Mouse (Mus musculus) embryonic facial prominence, embryonic 13.5 days (tissue): ENCODE data around the gene Tent2. TPM values are rescaled to one million over a fixed set of nuclear protein-coding genes. Genes with fewer than 3 reads are reported as not detected.

Source experiments
- ATAC-seq: fragments of 200-750 bp; cut with Nextera tagmentation; 2 replicates; pipeline ENCODE4 v1.8.0; 2017; ENCODE audit warnings: low read depth; ENCODE audit not compliant: insufficient number of reproducible peaks, insufficient read depth, low FRiP score, low TSS enrichment
- H3K27ac ChIP-seq: fragments of 300-500 bp; sonication (generic); 2 replicates; pipeline ENCODE4 v1.5.1; 2015; ENCODE audit warnings: moderate library complexity, mild to moderate bottlenecking, inconsistent platforms
- H3K27me3 ChIP-seq: fragments of 300-500 bp; sonication (generic); 2 replicates; pipeline ENCODE4 v1.6.1; 2015; ENCODE audit warnings: mild to moderate bottlenecking, inconsistent platforms
- H3K36me3 ChIP-seq: fragments of 300-500 bp; sonication (generic); 2 replicates; pipeline ENCODE4 v1.6.1; 2015; ENCODE audit warnings: mild to moderate bottlenecking, inconsistent platforms
- H3K4me1 ChIP-seq: fragments of 300-500 bp; sonication (generic); 2 replicates; pipeline ENCODE4 v1.6.1; 2015; ENCODE audit warnings: inconsistent platforms
- H3K4me2 ChIP-seq: fragments of 300-500 bp; sonication (generic); 2 replicates; pipeline ENCODE4 v1.6.1; 2015; ENCODE audit warnings: moderate library complexity, mild to moderate bottlenecking, inconsistent platforms
- H3K4me3 ChIP-seq: fragments of 300-500 bp; sonication (generic); 2 replicates; pipeline ENCODE4 v1.5.1; 2015; ENCODE audit warnings: mild to moderate bottlenecking, inconsistent platforms
- H3K9ac ChIP-seq: fragments of 300-500 bp; sonication (generic); 2 replicates; pipeline ENCODE4 v1.6.1; 2015; ENCODE audit warnings: mild to moderate bottlenecking, inconsistent platforms
- H3K9me3 ChIP-seq: fragments of 300-500 bp; sonication (generic); 2 replicates; pipeline ENCODE4 v1.6.1; 2016; ENCODE audit warnings: inconsistent platforms
- WGBS: fragments of 180-500 bp; shearing (Covaris S2); methylation state at CpG from one replicate; pipeline ENCODE4 v1.1.7; 2015; ENCODE audit warnings: mixed read lengths; 5-methylcytosine and 5-hydroxymethylcytosine counted together
- polyA plus RNA-seq: library from polyadenylated mRNA; unstranded; fragments of >200 nt; fragmentation: Nextera tagmentation; extraction: Ambion mirVana; gene quantifications from 2 replicates; pipeline ENCODE4 v1.2.1, GENCODE M21; 2015

The Tent2 gene
- 68.8 and 74.1 TPM in 2 replicates for polyA plus RNA-seq

DNA sequence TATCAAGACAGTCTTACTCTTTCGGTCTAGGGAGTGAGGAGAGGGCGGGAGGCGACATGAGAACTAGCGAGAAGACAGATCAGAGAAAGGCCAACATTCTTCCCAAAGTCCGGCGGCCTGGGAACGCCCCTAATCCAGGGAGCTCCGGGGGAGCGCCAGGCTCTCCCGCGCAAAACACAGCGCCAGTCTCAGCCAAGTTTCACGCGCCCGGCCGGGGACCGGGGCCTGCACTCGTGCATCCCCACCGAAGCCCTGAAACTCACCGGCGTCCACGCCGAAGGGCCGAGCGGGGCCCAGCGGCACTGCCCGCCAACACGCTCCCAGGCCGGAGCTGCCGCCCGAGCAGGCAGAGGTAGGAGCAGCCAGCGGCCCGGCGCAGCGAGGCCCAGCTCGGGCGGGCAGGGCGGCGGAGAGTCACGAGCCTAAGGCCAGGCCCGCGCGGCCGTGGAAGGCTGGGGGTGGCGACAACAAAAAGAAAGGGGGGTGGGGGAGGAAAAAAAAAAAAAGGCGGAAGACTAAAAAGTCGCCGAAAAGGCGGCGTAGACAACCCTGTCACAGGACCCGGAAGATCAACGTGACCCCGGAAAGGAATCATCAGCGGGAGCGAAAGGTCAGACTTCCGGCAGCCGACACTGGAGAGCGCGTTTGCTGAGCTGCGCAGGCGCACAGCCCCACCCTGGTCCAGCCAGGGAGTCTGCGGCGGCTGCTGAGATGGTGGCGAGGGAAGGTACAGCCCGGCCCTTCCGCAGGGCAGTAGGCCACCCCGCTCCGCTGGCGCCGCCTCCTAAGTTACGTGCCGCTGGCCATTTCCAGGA is at the start of gene Tent2:
TSS of gene Tent2 (minus strand) at position 555 of the 815 bp plus-strand sequence.
- H3K4me3 ChIP-seq, result peak within 1 kb of the TSS; percentile 84
- peak within 1 kb of the TSS; percentile 70 for H3K4me2 ChIP-seq
- H3K9ac ChIP-seq, result peak within 1 kb of the TSS; percentile 97
- under 1% methylated on average over 70 of the region's 72 CpGs for WGBS
- no peaks in the 10 kb centered on the region for H3K36me3 ChIP-seq
- ATAC-seq, result peak; percentile 98
- no peaks in the 10 kb centered on the region for H3K9me3 ChIP-seq
- H3K27me3 ChIP-seq, result no peaks in the 10 kb centered on the region
- peaks cover 13% of the 10 kb centered on the region for H3K4me1 ChIP-seq
- H3K27ac ChIP-seq, result peak within 1 kb of the TSS; percentile 97

GRCm38 (mm10) chr13:93241180-93241579 is 49.0 kb upstream of the Tent2 start:
- H3K27me3 ChIP-seq, result no peaks in the 10 kb centered on the region
- ATAC-seq, result no peak
- H3K9me3 ChIP-seq, result no peaks in the 10 kb centered on the region
- no peak overlapping the region for H3K27ac ChIP-seq
- no peaks in the 10 kb centered on the region for H3K36me3 ChIP-seq
- H3K4me1 ChIP-seq, result no peaks in the 10 kb centered on the region
- WGBS, result 50% methylated on average over 3 of the region's 3 CpGs
- H3K9ac ChIP-seq, result no peak overlapping the region
- H3K4me2 ChIP-seq, result no peak overlapping the region
- no peak overlapping the region for H3K4me3 ChIP-seq

- no peak overlapping the region for H3K4me2 ChIP-seq
- no peak overlapping the region for H3K9ac ChIP-seq
- H3K9me3 ChIP-seq, result no peaks in the 10 kb centered on the region
- no peaks in the 10 kb centered on the region for H3K36me3 ChIP-seq
- ATAC-seq, result no peak
- H3K27ac ChIP-seq, result no peak overlapping the region
- no peaks in the 10 kb centered on the region for H3K27me3 ChIP-seq
- no peak overlapping the region for H3K4me3 ChIP-seq
- 51% methylated on average over 2 of the region's 7 CpGs for WGBS
- H3K4me1 ChIP-seq, result no peaks in the 10 kb centered on the region
These were observed 47.4 kb upstream of the Tent2 start for GRCm38 (mm10) chr13:93239561-93239960.

- 78% methylated on average over 9 of the region's 9 CpGs for WGBS
These were observed 46.9 kb upstream of the Tent2 start for GRCm38 (mm10) chr13:93239134-93239533.

DNA sequence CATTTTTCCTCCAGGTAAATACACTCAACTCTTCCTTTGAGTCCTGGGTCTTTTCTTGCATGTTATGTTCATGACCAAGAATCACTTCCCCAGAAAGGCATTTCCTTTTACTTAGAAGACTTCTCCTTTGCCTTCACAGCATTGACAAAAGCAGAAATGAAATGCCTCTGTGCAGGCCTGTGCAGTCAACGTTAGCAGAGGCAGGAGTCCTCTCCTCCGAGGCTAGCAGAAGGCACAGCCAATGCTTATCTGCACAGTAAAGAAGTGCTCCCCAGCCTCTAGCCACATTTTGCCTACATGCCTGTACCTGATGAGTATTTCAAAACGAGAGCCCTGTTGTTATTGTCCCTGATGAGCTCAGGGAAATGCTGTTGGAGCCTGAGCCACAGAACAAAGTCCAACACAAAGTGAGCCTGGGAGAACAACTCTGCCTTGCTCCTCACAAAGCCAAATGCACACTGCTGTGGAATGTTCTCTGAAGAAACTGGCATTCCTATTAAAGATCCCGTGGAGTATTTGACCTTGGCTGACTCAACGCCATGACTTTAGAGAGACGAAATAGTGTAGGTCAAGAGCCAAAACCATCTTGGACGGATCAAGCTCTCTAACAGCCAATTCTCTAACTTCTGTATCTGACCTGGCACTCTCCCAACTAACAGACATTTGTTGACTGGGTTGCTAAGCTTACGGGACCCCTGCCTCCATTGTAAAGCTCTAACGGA is 45.7 kb upstream of the Tent2 start:
- H3K36me3 ChIP-seq, result no peaks in the 10 kb centered on the region
- H3K4me3 ChIP-seq, result no peak overlapping the region
- ATAC-seq, result no peak
- H3K9me3 ChIP-seq, result no peaks in the 10 kb centered on the region
- no peaks in the 10 kb centered on the region for H3K4me1 ChIP-seq
- no peak overlapping the region for H3K27ac ChIP-seq
- WGBS, result 80% methylated on average over 9 of the region's 9 CpGs
- H3K4me2 ChIP-seq, result no peak overlapping the region
- no peaks in the 10 kb centered on the region for H3K27me3 ChIP-seq
- no peak overlapping the region for H3K9ac ChIP-seq

More at GRCm38 (mm10) chr13:93239134-93239533, 46.9 kb upstream of the Tent2 start:
- Histone ChIP-seq H3K4me3 (no peak overlapping the region), H3K4me1 (no peaks in the 10 kb centered on the region), H3K9me3 (no peaks in the 10 kb centered on the region), H3K27me3 (no peaks in the 10 kb centered on the region), H3K27ac (no peak overlapping the region), H3K9ac (no peak overlapping the region), H3K4me2 (no peak overlapping the region), H3K36me3 (no peaks in the 10 kb centered on the region)
- no peak for ATAC-seq

GRCm38 (mm10) chr13:93234267-93235039 is 42.3 kb upstream of the Tent2 start:
- ATAC-seq, result no peak
- no peak overlapping the region for H3K4me2 ChIP-seq
- WGBS, result 84% methylated on average over 4 of the region's 4 CpGs

DNA sequence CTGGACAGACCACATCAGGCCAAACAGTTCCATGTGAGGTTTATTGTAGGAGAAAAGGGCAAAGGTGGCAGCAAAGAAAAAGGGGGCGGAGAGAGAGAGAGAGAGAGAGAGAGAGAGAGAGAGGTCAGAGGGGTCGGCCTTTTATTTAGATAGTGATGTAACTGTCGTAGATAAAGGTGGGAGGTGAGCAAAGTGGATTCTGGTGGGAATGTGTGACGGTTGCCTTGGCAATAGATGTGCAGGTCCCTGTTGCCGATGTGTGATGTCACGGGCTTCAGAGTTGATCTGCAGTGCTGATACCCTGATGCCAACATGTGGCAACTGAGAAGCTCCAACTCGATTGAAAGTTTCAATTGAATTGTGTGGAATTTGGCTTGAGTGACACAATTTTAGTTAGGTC is 40.1 kb upstream of the Tent2 start:
- Histone ChIP-seq H3K4me3 (no peak overlapping the region), H3K9me3 (no peaks in the 10 kb centered on the region), H3K27ac (no peak overlapping the region), H3K4me1 (no peaks in the 10 kb centered on the region), H3K27me3 (no peaks in the 10 kb centered on the region), H3K36me3 (no peaks in the 10 kb centered on the region), H3K9ac (no peak overlapping the region), H3K4me2 (no peak overlapping the region)
- ATAC-seq, result no peak
- 86% methylated on average over 7 of the region's 7 CpGs for WGBS

More at GRCm38 (mm10) chr13:93234267-93235039, 42.3 kb upstream of the Tent2 start:
- Histone ChIP-seq H3K9me3 (no peaks in the 10 kb centered on the region), H3K4me1 (no peaks in the 10 kb centered on the region), H3K4me3 (no peak overlapping the region), H3K27me3 (no peaks in the 10 kb centered on the region), H3K27ac (no peak overlapping the region), H3K9ac (no peak overlapping the region), H3K36me3 (no peaks in the 10 kb centered on the region)

DNA sequence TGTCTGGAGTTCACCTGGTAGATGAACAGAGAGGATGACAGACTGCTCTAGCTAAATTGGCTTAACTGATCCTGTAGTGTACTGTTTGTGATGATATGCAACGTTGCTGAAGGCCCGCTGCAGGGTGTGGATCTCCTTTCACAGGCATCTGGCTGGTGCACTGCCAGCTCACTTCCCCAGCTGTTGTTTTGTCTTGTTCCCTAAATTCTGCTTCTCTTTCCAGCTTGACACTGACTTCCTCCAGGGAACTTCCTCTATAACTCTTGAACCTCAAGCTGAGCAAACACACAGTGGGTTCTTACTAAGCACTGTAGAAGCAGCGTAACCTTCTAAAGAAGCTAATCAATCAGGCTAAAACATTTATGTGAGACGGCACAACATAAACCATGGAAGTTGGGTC is 38.8 kb upstream of the Tent2 start:
- no peaks in the 10 kb centered on the region for H3K9me3 ChIP-seq
- no peak overlapping the region for H3K27ac ChIP-seq
- no peak overlapping the region for H3K4me2 ChIP-seq
- no peaks in the 10 kb centered on the region for H3K27me3 ChIP-seq
- H3K9ac ChIP-seq, result no peak overlapping the region
- no peaks in the 10 kb centered on the region for H3K36me3 ChIP-seq
- no peak for ATAC-seq
- no peak overlapping the region for H3K4me3 ChIP-seq
- H3K4me1 ChIP-seq, result no peaks in the 10 kb centered on the region
- 77% methylated on average over 4 of the region's 4 CpGs for WGBS

DNA sequence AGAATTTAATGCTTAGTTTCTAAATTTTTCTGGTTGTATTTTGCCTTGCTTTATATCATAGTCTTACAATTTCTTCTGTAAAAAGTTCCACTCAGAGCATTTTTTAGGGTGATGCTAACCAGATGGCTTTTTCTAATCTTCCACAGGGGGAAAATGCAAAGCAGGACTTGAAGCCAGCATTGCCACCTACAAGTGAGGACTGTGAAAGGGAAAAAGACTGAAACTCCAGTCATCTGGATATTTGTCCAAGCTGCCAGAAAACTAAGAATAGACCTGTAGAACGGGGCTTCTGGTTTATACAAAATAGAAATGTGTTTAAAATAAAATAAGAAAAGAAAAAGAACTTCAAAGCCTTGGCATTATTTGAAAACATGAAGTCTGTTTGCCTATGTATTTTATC is 19.6 kb upstream of the Tent2 start:
- 49% methylated on average over 1 of the region's 1 CpGs for WGBS
- no peak overlapping the region for H3K4me3 ChIP-seq
- ATAC-seq, result no peak
- H3K9me3 ChIP-seq, result no peaks in the 10 kb centered on the region
- no peaks in the 10 kb centered on the region for H3K36me3 ChIP-seq
- H3K27me3 ChIP-seq, result no peaks in the 10 kb centered on the region
- no peak overlapping the region for H3K4me2 ChIP-seq
- no peak overlapping the region for H3K27ac ChIP-seq
- H3K4me1 ChIP-seq, result no peaks in the 10 kb centered on the region
- H3K9ac ChIP-seq, result no peak overlapping the region

DNA sequence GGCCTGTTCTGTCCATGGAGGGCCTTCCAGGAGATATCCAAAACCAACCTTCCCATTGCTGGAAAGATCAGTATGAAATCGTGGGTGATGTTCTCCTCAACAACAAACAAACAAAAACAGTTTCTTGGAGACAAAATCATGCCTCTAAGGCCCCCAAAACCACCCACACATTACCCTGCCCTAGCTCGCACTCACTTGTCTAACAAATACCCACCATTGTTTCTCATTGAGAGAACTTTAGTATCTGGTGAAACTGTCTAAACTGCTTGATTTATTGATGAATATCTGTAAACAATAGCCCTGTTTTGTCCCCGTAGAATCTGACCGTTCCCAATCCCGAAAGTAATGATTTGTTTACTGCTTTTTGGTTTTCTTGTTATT is 451 bp upstream of the Tent2 start:
- WGBS, result 66% methylated on average over 5 of the region's 5 CpGs
- H3K9ac ChIP-seq, result peak overlapping the region; percentile 97
- H3K27ac ChIP-seq, result peak overlapping the region; percentile 97
- no peaks in the 10 kb centered on the region for H3K27me3 ChIP-seq
- no peaks in the 10 kb centered on the region for H3K9me3 ChIP-seq
- H3K4me3 ChIP-seq, result peak overlapping the region; percentile 84
- peaks cover 13% of the 10 kb centered on the region for H3K4me1 ChIP-seq
- peak overlapping the region; percentile 70 for H3K4me2 ChIP-seq
- ATAC-seq, result no peak
- H3K36me3 ChIP-seq, result no peaks in the 10 kb centered on the region

- WGBS, result 76% methylated on average over 2 of the region's 2 CpGs
- no peak overlapping the region for H3K9ac ChIP-seq
- H3K36me3 ChIP-seq, result peaks cover 9% of the 10 kb centered on the region; the same call in 1 of the 2 replicates
- H3K27ac ChIP-seq, result no peak overlapping the region
- peaks cover 13% of the 10 kb centered on the region for H3K4me1 ChIP-seq
- no peak for ATAC-seq
- no peaks in the 10 kb centered on the region for H3K9me3 ChIP-seq
- H3K4me3 ChIP-seq, result no peak overlapping the region
- H3K4me2 ChIP-seq, result no peak overlapping the region
- no peaks in the 10 kb centered on the region for H3K27me3 ChIP-seq
These were observed 2.8 kb downstream of the Tent2 start for GRCm38 (mm10) chr13:93189416-93189815.
